Mouse (Mus musculus): ENCODE measurements around the gene Fgd5.
"Not testable (repeated sequence)": the region's sequence is repeated elsewhere in the genome, so short reads cannot be mapped to it uniquely, and the experiment has no call there.

Gene Fgd5

GRCm38 (mm10) chr6:91978371-91979300 lies at the start of gene Fgd5:
Fgd5 (plus strand) TSS chr6:91978878.
- DNase-seq (ENCODE audit: low spot score): peak; percentile 36

GRCm38 (mm10) chr6:91931231-91931630 lies 47.4 kb upstream of the Fgd5 start:
- DNase-seq (ENCODE audit: low spot score): no peak

GRCm38 (mm10) chr6:91938491-91938890 lies 40.2 kb upstream of the Fgd5 start:
- no peak for DNase-seq (ENCODE audit: low spot score)

- no peak for DNase-seq (ENCODE audit: low spot score)
These were observed 30.3 kb upstream of the Fgd5 start for GRCm38 (mm10) chr6:91948426-91948825.

- not testable (repeated sequence) for DNase-seq (ENCODE audit: low spot score)
These were observed 20.7 kb upstream of the Fgd5 start for GRCm38 (mm10) chr6:91958015-91958414.

- DNase-seq (ENCODE audit: low spot score): peak; percentile 41
These were observed 18.5 kb upstream of the Fgd5 start for GRCm38 (mm10) chr6:91960028-91960811.

- no peak for DNase-seq (ENCODE audit: low spot score)
These were observed 15.2 kb upstream of the Fgd5 start for GRCm38 (mm10) chr6:91963429-91963828.

- no peak for DNase-seq (ENCODE audit: low spot score)
These were observed 13.6 kb upstream of the Fgd5 start for GRCm38 (mm10) chr6:91965060-91965459.

- DNase-seq (ENCODE audit: low spot score): no peak
These were observed 12.7 kb upstream of the Fgd5 start for GRCm38 (mm10) chr6:91966006-91966405.

- peak; percentile 36 for DNase-seq (ENCODE audit: low spot score)
These were observed 6.5 kb upstream of the Fgd5 start for GRCm38 (mm10) chr6:91972201-91972646.

- no peak for DNase-seq (ENCODE audit: low spot score)
These were observed 4.7 kb upstream of the Fgd5 start for GRCm38 (mm10) chr6:91973972-91974371.

GRCm38 (mm10) chr6:91979301-91979996 lies 771 bp downstream of the Fgd5 start:
- DNase-seq (ENCODE audit: low spot score): no peak

- DNase-seq (ENCODE audit: low spot score): no peak
These were observed 1.3 kb downstream of the Fgd5 start for GRCm38 (mm10) chr6:91980011-91980410.

GRCm38 (mm10) chr6:91990101-91990500 lies 11.4 kb downstream of the Fgd5 start:
- no peak for DNase-seq (ENCODE audit: low spot score)

GRCm38 (mm10) chr6:91992823-91993222 lies 14.1 kb downstream of the Fgd5 start:
- DNase-seq (ENCODE audit: low spot score): no peak

- no peak for DNase-seq (ENCODE audit: low spot score)
These were observed 15.3 kb downstream of the Fgd5 start for GRCm38 (mm10) chr6:91993795-91994505.

- no peak for DNase-seq (ENCODE audit: low spot score)
These were observed 17.4 kb downstream of the Fgd5 start for GRCm38 (mm10) chr6:91996072-91996471.

- DNase-seq (ENCODE audit: low spot score): no peak
These were observed 24.0 kb downstream of the Fgd5 start for GRCm38 (mm10) chr6:92002558-92003285.

GRCm38 (mm10) chr6:92003646-92004045 lies 25.0 kb downstream of the Fgd5 start:
- no peak for DNase-seq (ENCODE audit: low spot score)

GRCm38 (mm10) chr6:92004137-92004805 lies 25.6 kb downstream of the Fgd5 start:
- no peak for DNase-seq (ENCODE audit: low spot score)
